Mouse (Mus musculus) CH12.LX (cell line): ENCODE measurements at regions not wholly inside any gene's neighbourhood (a gene's known extent, or its start where the extent isn't known, plus 50 kb on each side); places are given as distances from the start of the nearest gene placed in this dataset.

ENCODE experiments used
- DNase-seq: peaks from one replicate; pipeline ENCODE4 v3.0.0-alpha.2; 2013; ENCODE audit errors: extremely low read depth
- H3K27ac ChIP-seq: 2 replicates; pipeline ENCODE4 v1.5.1; 2012; ENCODE audit warnings: low read depth, mild to moderate bottlenecking, control low read depth, moderate library complexity; ENCODE audit not compliant: insufficient read depth
- H3K27me3 ChIP-seq: replicated peaks from 2 replicates; pipeline ENCODE3; 2012; ENCODE audit warnings: inconsistent platforms
- H3K36me3 ChIP-seq, 2 experiments: replicated peaks in 1 of 2; 2 replicates each; pipeline versions ENCODE3 to v1.6.1; 2012; ENCODE audit warnings: inconsistent platforms in 1 of 2, low read length in 1 of 2, mild to moderate bottlenecking in 1 of 2, mixed read lengths in 1 of 2, moderate library complexity in 1 of 2; ENCODE audit not compliant: control insufficient read depth in 1 of 2, insufficient read depth in 1 of 2
- H3K4me1 ChIP-seq, 2 experiments: 2 replicates each; pipeline ENCODE4 v1.6.1; 2012; ENCODE audit warnings: inconsistent platforms in 1 of 2, moderate library complexity in 1 of 2; ENCODE audit not compliant: insufficient read depth in 2 of 2, control insufficient read depth in 1 of 2
- H3K4me2 ChIP-seq: 2 replicates; pipeline ENCODE4 v1.6.1; 2012; ENCODE audit warnings: low read depth, mild to moderate bottlenecking, control low read depth; ENCODE audit not compliant: poor library complexity, insufficient read depth, severe bottlenecking
- H3K4me3 ChIP-seq, 3 experiments: fragments of 150-350 bp in 1 of 3; sonication (generic) in 1 of 3; replicated peaks in 1 of 3; 2 replicates each; pipeline versions ENCODE3 to v1.5.1; 2011 to 2012; ENCODE audit warnings: low read depth in 2 of 3, low read length in 2 of 3, mild to moderate bottlenecking in 2 of 3, moderate library complexity in 2 of 3, control low read depth in 1 of 3, improper control_type of control experiment in 1 of 3, inconsistent platforms in 1 of 3, mixed read lengths in 1 of 3; ENCODE audit not compliant: poor library complexity in 1 of 3
- H3K79me2 ChIP-seq: replicated peaks from 2 replicates; pipeline ENCODE4 v1.6.1; 2012; ENCODE audit warnings: mild to moderate bottlenecking, moderate library complexity; ENCODE audit not compliant: control insufficient read depth, poor library complexity, insufficient read depth, severe bottlenecking; ENCODE audit errors: extremely low read depth
- H3K9ac ChIP-seq: 2 replicates; pipeline ENCODE4 v1.6.1; 2012; ENCODE audit warnings: low read depth, mild to moderate bottlenecking, control low read depth, moderate library complexity; ENCODE audit not compliant: insufficient read depth
- H3K9me3 ChIP-seq: replicated peaks from 2 replicates; pipeline ENCODE3; 2012; ENCODE audit warnings: low read length, inconsistent platforms, mixed read lengths
- CHD1 ChIP-seq: IDR thresholded peaks from 2 replicates; pipeline ENCODE4 v1.6.1; 2012; ENCODE audit warnings: low read depth, low read length, improper control_type of control experiment, inconsistent platforms
- CTCF ChIP-seq, 2 experiments: IDR thresholded peaks in 1 of 2; conservative IDR thresholded peaks in 1 of 2; 2 replicates each; pipeline ENCODE4 v1.5.1; 2011 to 2012; ENCODE audit warnings: low read depth in 2 of 2, low read length in 2 of 2, improper control_type of control experiment in 1 of 2, inconsistent platforms in 1 of 2, mild to moderate bottlenecking in 1 of 2, moderate library complexity in 1 of 2
- E2F4 ChIP-seq: IDR thresholded peaks from 2 replicates; pipeline ENCODE4 v1.6.1; 2011; ENCODE audit warnings: low read depth, low read length, improper control_type of control experiment; ENCODE audit not compliant: insufficient replicate concordance
- ELF1 ChIP-seq: IDR thresholded peaks from 2 replicates; pipeline ENCODE4 v1.6.1; 2014; ENCODE audit warnings: low read depth, mild to moderate bottlenecking, inconsistent platforms, low read length, improper control_type of control experiment
- ETS1 ChIP-seq: conservative IDR thresholded peaks from 2 replicates; pipeline ENCODE4 v1.6.1; 2012; ENCODE audit warnings: low read depth, mild to moderate bottlenecking, inconsistent platforms, low read length, improper control_type of control experiment, moderate library complexity
- JUND ChIP-seq: conservative IDR thresholded peaks from 2 replicates; pipeline ENCODE4 v1.6.1; 2011; ENCODE audit warnings: low read depth, low read length, improper control_type of control experiment
- MAFK ChIP-seq: IDR thresholded peaks from 2 replicates; pipeline ENCODE4 v1.6.1; 2011; ENCODE audit warnings: low read length, improper control_type of control experiment; ENCODE audit not compliant: insufficient replicate concordance
- MAX ChIP-seq: IDR thresholded peaks from 2 replicates; pipeline ENCODE4 v1.6.1; 2011; ENCODE audit warnings: low read length, improper control_type of control experiment
- MAZ ChIP-seq: IDR thresholded peaks from 2 replicates; pipeline ENCODE4 v1.6.1; 2012; ENCODE audit warnings: low read depth, mild to moderate bottlenecking, inconsistent platforms, low read length, improper control_type of control experiment, moderate library complexity
- MEF2A ChIP-seq: IDR thresholded peaks from 2 replicates; pipeline ENCODE4 v1.6.1; 2014; ENCODE audit warnings: low read depth, mild to moderate bottlenecking, inconsistent platforms, low read length, improper control_type of control experiment, borderline replicate concordance
- MXI1 ChIP-seq: IDR thresholded peaks from 2 replicates; pipeline ENCODE4 v1.6.1; 2011; ENCODE audit warnings: mild to moderate bottlenecking, low read depth, low read length, improper control_type of control experiment
- NELFE ChIP-seq: IDR thresholded peaks from 2 replicates; pipeline ENCODE4 v1.6.1; 2011; ENCODE audit warnings: low read depth, low read length, improper control_type of control experiment
- PAX5 ChIP-seq: IDR thresholded peaks from 2 replicates; pipeline ENCODE4 v1.6.1; 2012; ENCODE audit warnings: low read length, inconsistent platforms, mixed read lengths
- POLR2A ChIP-seq: IDR thresholded peaks from 2 replicates; pipeline ENCODE4 v1.6.1; 2011; ENCODE audit warnings: low read depth, mild to moderate bottlenecking, improper control_type of control experiment, low read length
- RCOR1 ChIP-seq: conservative IDR thresholded peaks from 2 replicates; pipeline ENCODE4 v1.6.1; 2012; ENCODE audit warnings: low read depth, mild to moderate bottlenecking, inconsistent platforms, low read length, improper control_type of control experiment
- SMC3 ChIP-seq: IDR thresholded peaks from 2 replicates; pipeline ENCODE4 v1.6.1; 2011; ENCODE audit warnings: low read depth, low read length, improper control_type of control experiment
- TCF12 ChIP-seq: IDR thresholded peaks from 2 replicates; pipeline ENCODE4 v1.6.1; 2014; ENCODE audit warnings: low read depth, mild to moderate bottlenecking, inconsistent platforms, low read length, improper control_type of control experiment
- UBTF ChIP-seq: IDR thresholded peaks from 2 replicates; pipeline ENCODE4 v1.6.1; 2012; ENCODE audit warnings: low read depth, mild to moderate bottlenecking, inconsistent platforms, low read length, improper control_type of control experiment, moderate library complexity
- USF1 ChIP-seq: IDR thresholded peaks from 2 replicates; pipeline ENCODE4 v1.6.1; 2014; ENCODE audit warnings: low read depth, mild to moderate bottlenecking, inconsistent platforms, low read length, improper control_type of control experiment
- USF2 ChIP-seq: conservative IDR thresholded peaks from 2 replicates; pipeline ENCODE4 v1.6.1; 2011; ENCODE audit warnings: low read depth, low read length, improper control_type of control experiment
- ZC3H11A ChIP-seq: IDR thresholded peaks from 2 replicates; pipeline ENCODE4 v1.6.1; 2012; ENCODE audit warnings: low read depth, mild to moderate bottlenecking, inconsistent platforms, low read length, improper control_type of control experiment
- ZMIZ1 ChIP-seq: IDR thresholded peaks from 2 replicates; pipeline ENCODE4 v1.6.1; 2012; ENCODE audit warnings: low read depth, mild to moderate bottlenecking, inconsistent platforms, low read length, improper control_type of control experiment
- dilution Hi-C: fragments of 300-500 bp; cut with MboI; formaldehyde crosslinking; loops from 2 replicates; pipeline ENCODE4 v1.14.3; 2020; ENCODE audit warnings: low sequenced_read_pairs; ENCODE audit not compliant: extremely low pct_unique_long_range_greater_than_20kb, extremely low pct_ligation_motif_present
- in situ Hi-C: fragments of 300-500 bp; cut with MboI; formaldehyde crosslinking; loops from 3 replicates; pipeline ENCODE4 v1.14.3; 2019; ENCODE audit warnings: low sequenced_read_pairs, low pct_ligation_motif_present, low pct_unique_long_range_greater_than_20kb, mixed read lengths

DNA sequence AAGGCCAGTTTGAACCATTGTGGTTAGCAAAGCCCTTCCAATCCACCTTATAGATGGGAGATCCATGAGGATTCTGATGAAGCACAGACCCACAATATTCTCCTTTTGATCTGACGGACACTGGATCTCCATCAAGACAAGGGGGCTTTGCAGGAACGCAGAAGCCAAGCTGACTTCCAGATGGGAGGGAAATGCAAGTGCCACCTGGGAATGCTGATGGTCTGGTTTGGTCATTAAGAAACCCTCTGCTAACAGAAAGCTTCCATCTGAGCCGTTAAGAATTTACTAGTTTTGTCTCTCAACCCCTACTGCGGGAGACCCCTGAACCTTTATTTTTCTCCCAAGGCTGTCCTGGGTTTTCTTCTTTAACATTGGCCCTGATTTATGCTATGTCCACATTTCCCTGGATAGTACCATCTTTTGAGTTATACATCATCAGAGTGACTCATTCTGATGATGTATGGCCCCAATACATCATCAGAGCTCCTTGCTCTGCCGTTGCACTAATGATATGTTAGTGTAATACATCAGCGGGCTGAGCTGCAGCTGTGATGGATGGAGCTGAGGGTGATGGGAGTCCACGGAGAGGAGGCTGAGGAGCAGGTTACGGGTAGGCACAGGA lies 898.3 kb downstream of the Kcnma1 start:
- TF ChIP-seq PAX5 = no peak
- no peak for TF ChIP-seq MAX
- no peak for TF ChIP-seq SMC3
- TF ChIP-seq CHD1 = no peak
- TF ChIP-seq USF2 = no peak
- no peak for TF ChIP-seq MAZ
- no peak for TF ChIP-seq TCF12
- TF ChIP-seq USF1 = no peak
- TF ChIP-seq MEF2A = no peak
- TF ChIP-seq UBTF = no peak
- TF ChIP-seq ZMIZ1 = no peak
- TF ChIP-seq RCOR1 = no peak
- TF ChIP-seq, all 38 proteins: peak for 0
- no peaks in the 10 kb centered on the region for H3K27me3 ChIP-seq
- dilution Hi-C loops (no loop called here), in situ Hi-C loops (no loop called here)
- H3K4me1 ChIP-seq = no peaks in the 10 kb centered on the region
- no peaks in the 10 kb centered on the region for H3K9me3 ChIP-seq
- no peaks in the 10 kb centered on the region for H3K36me3 ChIP-seq
- H3K9ac ChIP-seq = no peak overlapping the region
- H3K79me2 ChIP-seq = no peaks in the 10 kb centered on the region
- no peak overlapping the region for H3K4me3 ChIP-seq
- H3K4me2 ChIP-seq = no peak overlapping the region
- no peak overlapping the region for H3K27ac ChIP-seq
- no peak for DNase-seq

DNA sequence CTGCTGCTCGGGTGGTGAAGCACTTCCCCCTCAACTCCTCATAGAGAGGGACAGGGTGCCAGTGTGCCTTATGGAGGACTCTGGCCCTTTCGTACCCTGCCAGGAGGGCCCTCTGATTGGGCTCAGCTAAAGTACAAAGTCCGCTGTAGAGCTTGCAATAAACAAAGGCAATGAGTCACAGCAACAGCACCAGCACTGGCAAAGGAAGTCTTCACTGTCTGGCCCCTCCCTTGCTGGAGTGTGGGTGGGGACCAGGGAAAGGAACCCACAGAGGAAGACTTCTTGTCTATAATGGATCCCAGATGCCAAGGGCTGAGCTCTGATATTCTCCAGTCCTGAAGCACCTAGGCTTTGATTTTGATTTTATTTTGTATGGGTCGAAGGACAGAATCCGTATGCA lies 899.4 kb downstream of the Kcnma1 start:
- no peaks in the 10 kb centered on the region for H3K36me3 ChIP-seq
- no peak for DNase-seq
- in situ Hi-C loops (no loop called here), dilution Hi-C loops (no loop called here)
- H3K9ac ChIP-seq = no peak overlapping the region
- no peaks in the 10 kb centered on the region for H3K27me3 ChIP-seq
- no peak overlapping the region for H3K4me2 ChIP-seq
- H3K4me1 ChIP-seq = no peaks in the 10 kb centered on the region
- no peak overlapping the region for H3K27ac ChIP-seq
- H3K79me2 ChIP-seq = no peaks in the 10 kb centered on the region
- H3K4me3 ChIP-seq = no peak overlapping the region
- no peak for TF ChIP-seq MAFK
- no peak for TF ChIP-seq POLR2A
- no peak for TF ChIP-seq E2F4
- TF ChIP-seq USF2 = no peak
- TF ChIP-seq UBTF = no peak
- TF ChIP-seq NELFE = no peak
- TF ChIP-seq CTCF (conservative IDR thresholded peaks at IDR 0.05 in 1 of 2, IDR thresholded peaks at IDR 0.05 in 1 of 2; ENCODE audit: low read depth in 2 of 2, low read length in 2 of 2) = no peak
- no peak for TF ChIP-seq PAX5
- TF ChIP-seq MXI1 = no peak
- no peak for TF ChIP-seq ETS1
- TF ChIP-seq USF1 = no peak
- no peak for TF ChIP-seq ELF1
- no peak for TF ChIP-seq SMC3
- TF ChIP-seq ZC3H11A = no peak
- TF ChIP-seq JUND = no peak
- no peaks in the 10 kb centered on the region for H3K9me3 ChIP-seq
